Mouse (Mus musculus): Measurements from ENCODE around the gene Olfr669.
"Not testable (repeated sequence)": the region's sequence is repeated elsewhere in the genome, so short reads cannot be mapped to it uniquely, and the experiment has no call there.

The Olfr669 gene

DNA sequence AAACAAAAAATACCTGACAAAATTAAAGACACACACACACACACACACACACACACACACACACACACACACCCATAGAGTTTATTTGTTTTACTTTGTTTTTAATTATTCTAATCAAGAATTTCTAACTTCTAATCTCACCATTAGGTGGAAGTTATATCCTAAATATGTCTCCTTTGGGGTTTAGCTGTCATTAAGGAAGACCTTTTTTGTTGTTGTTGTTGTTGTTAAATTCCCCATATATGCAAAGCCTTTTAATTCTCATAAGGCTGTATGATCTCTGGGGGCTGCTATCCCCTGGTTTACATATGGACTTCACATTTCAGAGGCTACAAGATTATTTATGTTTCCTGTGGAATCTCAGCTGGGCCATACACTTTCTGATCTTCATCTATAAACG is at the start of gene Olfr669:
Olfr669 (plus strand) TSS at position 301 of the 400 bp plus-strand sequence.
- DNase-seq, result no peak

DNA sequence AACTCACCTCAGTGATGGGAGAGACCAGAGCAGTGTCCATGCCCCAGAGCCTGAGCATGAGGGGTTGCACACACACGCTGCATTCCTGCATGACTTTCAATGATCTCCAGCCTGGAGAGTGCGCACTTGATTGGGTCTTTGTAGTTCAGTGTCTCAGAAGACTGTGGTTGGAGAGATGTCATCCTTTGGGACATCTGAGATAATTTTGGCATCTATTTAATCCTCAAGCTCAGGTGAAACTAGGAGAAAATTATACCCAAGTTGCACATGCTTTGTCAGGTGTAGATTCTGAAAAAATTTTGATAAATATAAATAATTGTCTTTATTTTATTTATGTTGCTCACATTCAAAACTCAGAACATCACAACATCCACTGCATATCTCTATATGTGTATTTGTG is 38.2 kb upstream of the Olfr669 start, which contains the start of gene Olfr666:
Olfr666 (minus strand) TSS at position 101 of the 400 bp plus-strand sequence.
- no peak for DNase-seq

DNA sequence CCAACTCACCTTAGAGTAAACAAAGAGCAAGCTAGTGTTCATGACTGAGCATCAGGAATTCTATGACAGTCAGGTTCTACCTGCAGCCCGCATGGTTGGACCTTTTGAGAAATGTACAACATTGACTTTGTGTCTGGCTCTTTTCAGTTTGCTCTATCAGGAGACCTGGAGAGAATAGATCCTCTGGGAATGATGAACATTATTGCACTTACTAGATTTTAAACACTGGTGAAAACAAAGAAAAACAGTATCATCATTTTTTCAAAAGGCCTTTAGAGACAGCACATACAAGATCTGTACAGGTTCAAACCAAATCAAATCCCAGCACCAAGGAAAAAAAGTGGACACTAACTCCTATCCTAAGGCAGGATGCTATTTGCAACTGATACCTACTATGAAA is 12.7 kb upstream of the Olfr669 start, which contains the start of gene Olfr667:
Olfr667 (minus strand) TSS at position 101 of the 400 bp plus-strand sequence.
- DNase-seq, result no peak

DNA sequence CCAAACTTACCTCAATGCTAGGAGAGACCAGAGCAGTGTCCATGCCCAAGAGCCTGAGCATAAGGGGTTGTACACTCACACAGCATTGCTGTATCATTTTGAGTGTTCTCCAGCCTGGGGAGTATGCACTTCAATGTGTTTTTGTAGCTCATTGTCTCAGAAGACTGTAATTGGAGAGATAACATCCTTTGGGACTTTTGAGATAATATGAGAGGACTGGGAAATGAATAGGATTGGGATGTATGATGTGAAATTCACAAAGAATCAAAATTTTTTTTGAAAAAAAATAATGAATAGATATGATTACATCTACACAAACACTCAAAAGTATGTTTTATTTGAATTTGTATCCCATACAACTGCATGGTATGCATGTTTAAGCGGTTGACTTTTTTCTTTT is 6.1 kb upstream of the Olfr669 start, which contains the start of gene Olfr668:
Olfr668 (minus strand) TSS at position 101 of the 400 bp plus-strand sequence.
- DNase-seq, result no peak

DNA sequence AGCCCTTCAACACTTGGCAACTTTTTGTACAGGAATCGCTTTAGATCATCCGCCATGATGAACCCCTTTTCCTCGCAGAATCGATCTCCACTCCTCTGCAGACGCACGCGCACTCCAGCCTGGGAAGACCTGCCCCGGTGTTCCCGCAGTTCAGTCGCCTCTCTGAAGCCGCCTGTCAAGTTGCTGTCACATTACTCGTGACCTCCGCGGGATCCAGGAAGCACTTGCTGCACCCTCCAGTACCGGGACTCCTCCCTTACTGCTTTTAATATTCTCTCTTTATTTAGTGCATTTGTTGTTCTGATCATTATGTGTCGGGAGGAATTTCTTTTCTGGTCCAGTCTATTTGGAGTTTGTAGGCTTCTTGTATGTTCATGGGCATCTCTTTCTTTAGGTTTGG is 16.2 kb downstream of the Olfr669 start:
- not testable (repeated sequence) for DNase-seq

DNA sequence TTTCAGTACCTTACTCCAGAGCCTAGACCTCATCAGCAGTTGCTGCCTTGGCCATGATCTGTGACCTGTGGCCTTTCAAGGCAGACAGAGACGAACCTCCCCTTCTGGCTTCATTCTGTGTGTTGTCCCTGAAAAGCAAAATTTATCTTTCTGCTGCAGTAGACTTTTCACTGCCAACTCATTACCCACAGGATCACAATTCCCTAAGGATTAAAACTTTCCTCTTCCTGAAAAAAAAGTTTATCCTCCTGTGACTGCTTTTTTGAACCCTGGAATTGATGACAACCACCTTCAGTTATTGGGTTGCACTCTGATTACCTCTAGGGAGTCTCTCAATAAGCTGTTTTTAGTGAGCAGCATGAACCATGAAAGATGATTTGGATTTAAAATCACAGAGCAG is 28.5 kb downstream of the Olfr669 start, which contains the start of gene Olfr670:
Olfr670 (minus strand) TSS at position 101 of the 400 bp plus-strand sequence.
- DNase-seq, result no peak

DNA sequence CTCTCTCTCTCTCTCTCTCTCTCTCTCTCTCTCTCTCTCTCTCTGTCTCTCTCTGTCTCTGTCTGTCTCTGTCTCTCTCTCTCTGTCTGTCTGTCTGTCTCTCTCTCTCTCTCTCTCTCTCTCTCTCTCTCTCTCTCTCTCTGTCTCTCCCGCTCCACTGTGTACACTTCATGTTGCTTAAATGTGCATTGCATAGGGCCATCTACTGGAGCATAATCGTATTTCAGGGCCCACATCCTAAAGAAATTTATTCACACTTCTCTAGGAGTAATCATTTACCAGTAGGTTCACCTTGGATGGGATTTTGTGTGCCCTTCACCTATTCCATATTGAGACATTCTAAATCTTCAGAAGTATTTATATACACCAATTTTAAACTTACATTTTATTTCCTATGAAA is 38.5 kb downstream of the Olfr669 start:
- DNase-seq, result not testable (repeated sequence)

DNA sequence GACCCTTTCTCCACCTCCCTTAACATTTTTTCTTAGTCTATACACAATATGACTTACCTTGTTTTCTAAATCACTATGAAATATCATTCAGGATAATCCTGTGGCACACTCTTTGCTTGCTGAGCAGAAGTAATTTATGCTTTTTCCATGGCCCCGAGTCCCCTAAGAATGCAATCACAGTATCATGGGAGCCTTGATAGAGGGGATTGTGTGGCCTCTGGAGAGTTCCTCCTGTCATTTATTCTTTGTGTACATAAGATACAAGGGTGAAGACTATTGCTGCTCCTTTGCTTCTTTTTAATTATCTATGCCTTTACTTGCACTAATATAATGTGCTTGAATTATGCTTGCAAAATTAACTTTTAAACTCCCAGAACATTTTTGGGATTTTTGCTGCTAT is 45.0 kb downstream of the Olfr669 start, which contains the start of gene Olfr671:
Olfr671 (minus strand) TSS at position 101 of the 400 bp plus-strand sequence.
- no peak for DNase-seq

Measured in cerebellum, postnatal 14 days (tissue).